Mouse (Mus musculus) CH12.LX (cell line): ENCODE measurements around the gene Ccdc74a.
A peak's percentile ranks its signal among the peaks of the same experiment; 100 is the strongest.

Experiments used
- CTCF ChIP-seq, 2 experiments: IDR thresholded peaks in 1 of 2; conservative IDR thresholded peaks in 1 of 2; 2 replicates each; pipeline ENCODE4 v1.5.1; 2011 to 2012; ENCODE audit warnings: low read depth in 2 of 2, low read length in 2 of 2, improper control_type of control experiment in 1 of 2, inconsistent platforms in 1 of 2, mild to moderate bottlenecking in 1 of 2, moderate library complexity in 1 of 2
- KAT2A ChIP-seq: IDR thresholded peaks from 2 replicates; pipeline ENCODE4 v1.6.1; 2012; ENCODE audit warnings: low read length, improper control_type of control experiment, inconsistent platforms; ENCODE audit not compliant: insufficient replicate concordance
- MAFK ChIP-seq: IDR thresholded peaks from 2 replicates; pipeline ENCODE4 v1.6.1; 2011; ENCODE audit warnings: low read length, improper control_type of control experiment; ENCODE audit not compliant: insufficient replicate concordance
- NELFE ChIP-seq: IDR thresholded peaks from 2 replicates; pipeline ENCODE4 v1.6.1; 2011; ENCODE audit warnings: low read depth, low read length, improper control_type of control experiment
- POLR2A ChIP-seq: IDR thresholded peaks from 2 replicates; pipeline ENCODE4 v1.6.1; 2011; ENCODE audit warnings: low read depth, mild to moderate bottlenecking, improper control_type of control experiment, low read length
- RCOR1 ChIP-seq: conservative IDR thresholded peaks from 2 replicates; pipeline ENCODE4 v1.6.1; 2012; ENCODE audit warnings: low read depth, mild to moderate bottlenecking, inconsistent platforms, low read length, improper control_type of control experiment
- ZMIZ1 ChIP-seq: IDR thresholded peaks from 2 replicates; pipeline ENCODE4 v1.6.1; 2012; ENCODE audit warnings: low read depth, mild to moderate bottlenecking, inconsistent platforms, low read length, improper control_type of control experiment

DNA sequence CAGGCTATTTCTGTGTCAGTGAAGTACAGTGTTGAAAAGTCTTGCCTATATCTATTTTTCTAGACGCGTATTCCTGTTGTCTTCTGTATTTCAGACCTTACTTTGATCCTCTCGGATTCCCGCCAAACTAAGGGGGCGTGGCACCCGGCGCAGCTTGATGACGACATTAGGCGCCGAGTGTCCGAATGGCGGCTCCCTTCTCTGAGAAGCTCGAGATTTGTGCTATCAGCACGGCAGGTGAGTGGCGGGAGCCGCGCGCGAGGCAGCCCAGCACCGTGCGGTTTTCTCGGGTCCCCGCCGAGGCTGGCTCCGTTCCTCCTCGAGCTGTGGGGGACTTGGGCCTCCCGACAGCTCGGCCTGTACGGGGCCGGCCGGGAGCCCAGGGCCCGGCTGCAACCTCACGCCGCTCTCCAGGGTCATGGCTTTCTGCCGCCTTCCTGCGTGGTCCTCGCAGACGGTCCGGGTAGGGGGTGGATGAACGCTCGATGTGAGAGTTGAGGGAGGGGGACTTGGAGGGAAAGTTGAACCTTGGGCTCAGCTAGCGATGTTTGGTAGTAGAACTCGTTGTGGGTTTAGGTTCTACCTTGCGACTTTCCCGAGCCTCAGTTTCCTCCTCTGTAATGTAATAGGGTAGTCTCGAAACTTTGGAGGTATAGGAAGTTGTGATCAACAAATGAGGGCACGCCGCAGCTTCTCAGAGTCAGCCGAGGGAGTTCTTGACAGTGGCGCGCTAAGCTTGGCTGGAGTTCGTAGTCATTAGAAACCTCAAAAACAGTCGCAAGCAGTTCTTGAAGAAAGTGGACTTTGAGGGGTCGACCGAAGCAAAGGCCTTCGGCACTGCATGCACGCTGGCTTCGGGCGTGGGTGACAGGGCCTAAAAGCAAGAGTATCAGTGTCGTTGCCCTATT is 26.8 kb upstream of the Ccdc74a start, which contains the start of gene Smpd4:
- TF ChIP-seq NELFE, result peak; percentile 78
- no peak for TF ChIP-seq ZMIZ1
- TF ChIP-seq KAT2A, result peak; percentile 93
- no peak for TF ChIP-seq CTCF (conservative IDR thresholded peaks at IDR 0.05 in 1 of 2, IDR thresholded peaks at IDR 0.05 in 1 of 2; ENCODE audit: low read depth in 2 of 2, low read length in 2 of 2)
- no peak for TF ChIP-seq RCOR1
- TF ChIP-seq POLR2A, result peak; percentile 82
- no peak for TF ChIP-seq MAFK
